ENCODE assay signal across 27 mouse cellular contexts in genomic region chr15:6562629-6563028, GRCm38 (mm10).
"Had no signal": no experiment of that assay in that cellular context is flagged by ENCODE, and none has a peak within 500 bp of the region (broad histone marks: within the 10 kb centered on the region; RNA-seq: fewer than 3 reads in every experiment).

No protein-coding gene starts in this region.

- H3K4me3 ChIP-seq: limb, embryonic 10.5 days; limb, embryonic 12.5 days; limb, embryonic 13.5 days; limb, embryonic 15.5 days; liver, embryonic 12.5 days; liver, embryonic 13.5 days; liver, embryonic 15.5 days; lung, embryonic 15.5 days; megakaryocyte, embryonic 14.5 days; midbrain, embryonic 12.5 days; midbrain, embryonic 13.5 days; midbrain, embryonic 15.5 days; myocyte; neural tube, embryonic 12.5 days; neural tube, embryonic 13.5 days had no signal

- H3K36me3 ChIP-seq: limb, embryonic 10.5 days; limb, embryonic 12.5 days; limb, embryonic 13.5 days; limb, embryonic 15.5 days; liver, embryonic 12.5 days; liver, embryonic 13.5 days; liver, embryonic 15.5 days; lung, embryonic 15.5 days; midbrain, embryonic 12.5 days; midbrain, embryonic 13.5 days; midbrain, embryonic 15.5 days; neural tube, embryonic 12.5 days; neural tube, embryonic 13.5 days had no signal

- H3K4me1 ChIP-seq: midbrain, embryonic 12.5 days; midbrain, embryonic 15.5 days; neural tube, embryonic 12.5 days; neural tube, embryonic 13.5 days had no signal

- DNase-seq: left cerebral cortex, postnatal 4 days; liver; liver, embryonic 13.5 days; liver, postnatal 0 days; lung, adult 18-20 months; lung, adult 2 months; lung, embryonic 14.5 days; lung, postnatal 10 days; lung, postnatal 14 days; lung, postnatal 36 days; lung, postnatal 4 days; midbrain, embryonic 14.5 days had no signal

- H3K27ac ChIP-seq: limb, embryonic 10.5 days; limb, embryonic 12.5 days; limb, embryonic 13.5 days; limb, embryonic 15.5 days; liver, embryonic 12.5 days; liver, embryonic 13.5 days; liver, embryonic 14.5 days; liver, embryonic 15.5 days; lung, embryonic 15.5 days; midbrain, embryonic 12.5 days; midbrain, embryonic 13.5 days; midbrain, embryonic 15.5 days; neural tube, embryonic 12.5 days; neural tube, embryonic 13.5 days had no signal

- H3K27me3 ChIP-seq: limb, embryonic 12.5 days; limb, embryonic 13.5 days; limb, embryonic 15.5 days; liver, embryonic 12.5 days; liver, embryonic 13.5 days; liver, embryonic 15.5 days; lung, embryonic 15.5 days; megakaryocyte, embryonic 14.5 days; midbrain, embryonic 12.5 days; midbrain, embryonic 13.5 days; midbrain, embryonic 15.5 days; neural tube, embryonic 12.5 days; neural tube, embryonic 13.5 days had no signal

- H3K9me3 ChIP-seq: limb, embryonic 10.5 days; limb, embryonic 12.5 days; limb, embryonic 13.5 days; limb, embryonic 15.5 days; liver, embryonic 13.5 days; liver, embryonic 15.5 days; lung, embryonic 15.5 days; megakaryocyte, embryonic 14.5 days; midbrain, embryonic 12.5 days; midbrain, embryonic 13.5 days; midbrain, embryonic 15.5 days; neural tube, embryonic 12.5 days; neural tube, embryonic 13.5 days had no signal

- H3K9ac ChIP-seq: limb, embryonic 12.5 days; limb, embryonic 13.5 days; limb, embryonic 15.5 days; liver, embryonic 12.5 days; liver, embryonic 13.5 days; liver, embryonic 14.5 days; liver, embryonic 15.5 days; liver, postnatal 0 days; lung, embryonic 14.5 days; lung, embryonic 15.5 days; midbrain, embryonic 12.5 days; midbrain, embryonic 13.5 days; midbrain, embryonic 15.5 days; neural tube, embryonic 12.5 days; neural tube, embryonic 13.5 days had no signal
